ENCODE assay signal across 24 mouse cellular contexts in genomic region chr1:24680991-24681390, GRCm38 (mm10). TPM values are rescaled to one million over a fixed set of nuclear protein-coding genes. Genes with fewer than 3 reads are reported as not detected.
DNase-seq lines count a peak whose midpoint lies in the region; ATAC-seq and TF ChIP-seq lines count a peak whose summit lies in the region.
"Had no signal": no experiment of that assay in that cellular context is flagged by ENCODE, and none has a peak within 500 bp of the region (broad histone marks: within the 10 kb centered on the region; RNA-seq: fewer than 3 reads in every experiment).

No protein-coding gene starts in this region.

- no peak for TF ChIP-seq EP300 in lung, postnatal 0 days (IDR thresholded peaks at IDR 0.05)
- TF ChIP-seq EP300 in MEL (IDR thresholded peaks at IDR 0.05; ENCODE audit: low read depth in 1 of 2, low read length in 2 of 2), result no peak

- DNase-seq in lung, postnatal 25 days (ENCODE audit: low spot score), result peak; percentile 48
- DNase-seq in lung, postnatal 0 days (ENCODE audit: low spot score), result no peak
- DNase-seq in MEL (ENCODE audit: low read depth, low spot score), result peak; percentile 20
- peak; percentile 62 to 64 for DNase-seq in spleen, adult 18-20 months
- DNase-seq in hindbrain, postnatal 0 days (ENCODE audit: low spot score), result no peak
- no peak for DNase-seq in gastrocnemius, postnatal 4 days (ENCODE audit: low spot score in 2 of 2)
- DNase-seq: adrenal gland, postnatal 10 days; cerebellum, adult 9-10 months; embryo, embryonic 11 days; gastrocnemius, postnatal 14 days; heart, postnatal 4 days; kidney, adult 11 months; kidney, postnatal 14 days; layer of hippocampus, adult 9-11 months; right cerebral cortex, postnatal 4 days; thymus, postnatal 4 days had no signal

- no peak overlapping the region for H3K4me3 ChIP-seq in lung, postnatal 0 days (ENCODE audit: low read depth, low read length)
- no peak overlapping the region for H3K4me3 ChIP-seq in MEL (ENCODE audit: control insufficient read depth in 1 of 2, insufficient read depth in 1 of 2, low read depth in 2 of 2, low read length in 2 of 2)
- no peak overlapping the region for H3K4me3 ChIP-seq in hindbrain, postnatal 0 days (ENCODE audit: low read length)
- H3K4me3 ChIP-seq: embryonic facial prominence, embryonic 12.5 days; hindbrain, embryonic 13.5 days; limb, embryonic 12.5 days had no signal

- no peak for TF ChIP-seq CTCF in lung, postnatal 0 days (IDR thresholded peaks at IDR 0.05)
- TF ChIP-seq CTCF in MEL (IDR thresholded peaks at IDR 0.05 in 2 of 3, conservative IDR thresholded peaks at IDR 0.05 in 1 of 3; ENCODE audit: control insufficient read depth in 1 of 3, insufficient read depth in 1 of 3, low read depth in 2 of 3, low read length in 3 of 3, poor library complexity in 1 of 3, severe bottlenecking in 1 of 3), result peak in 1 of 3 experiments; percentile 9; a peak in 1 of 6 replicates
- TF ChIP-seq CTCF in hindbrain, postnatal 0 days (IDR thresholded peaks at IDR 0.05; ENCODE audit: low read depth), result no peak

- TF ChIP-seq RAD21 in MEL (IDR thresholded peaks at IDR 0.05; ENCODE audit: low read depth, low read length), result no peak

- no peak overlapping the region for H3K27ac ChIP-seq in lung, postnatal 0 days (ENCODE audit: low read length)
- no peak overlapping the region for H3K27ac ChIP-seq in MEL (ENCODE audit: control insufficient read depth, low read depth, low read length)
- H3K27ac ChIP-seq in hindbrain, postnatal 0 days, result no peak overlapping the region
- H3K27ac ChIP-seq: embryonic facial prominence, embryonic 12.5 days; hindbrain, embryonic 13.5 days; limb, embryonic 12.5 days had no signal

- no peaks in the 10 kb centered on the region for H3K27me3 ChIP-seq in lung, postnatal 0 days (replicated peaks; ENCODE audit: insufficient read depth, low read length)
- H3K27me3 ChIP-seq in MEL (ENCODE audit: control insufficient read depth in 1 of 2, insufficient read depth in 2 of 2, low read length in 2 of 2), result no peaks in the 10 kb centered on the region
- H3K27me3 ChIP-seq in hindbrain, postnatal 0 days (ENCODE audit: insufficient read depth, low read length), result no peaks in the 10 kb centered on the region
- H3K27me3 ChIP-seq: embryonic facial prominence, embryonic 12.5 days; hindbrain, embryonic 13.5 days; limb, embryonic 12.5 days had no signal

- H3K4me1 ChIP-seq in lung, postnatal 0 days (ENCODE audit: insufficient read depth, low read depth, low read length), result peaks cover 5% of the 10 kb centered on the region; the same call in 1 of the 2 replicates
- H3K4me1 ChIP-seq in MEL (ENCODE audit: control insufficient read depth in 1 of 2, insufficient read depth in 2 of 2, low read length in 2 of 2), result peaks cover 0 to 5% of the 10 kb centered on the region in 2 experiments; a peak in 3 of 4 replicates
- no peaks in the 10 kb centered on the region for H3K4me1 ChIP-seq in hindbrain, postnatal 0 days (ENCODE audit: insufficient read depth, low read length)

- H3K4me2 ChIP-seq in lung, postnatal 0 days (replicated peaks; ENCODE audit: low read depth, low read length), result no peak overlapping the region
- H3K4me2 ChIP-seq in hindbrain, postnatal 0 days (ENCODE audit: low read depth, low read length), result no peak overlapping the region
- H3K4me2 ChIP-seq: embryonic facial prominence, embryonic 12.5 days; heart, embryonic 11.5 days; limb, embryonic 12.5 days; midbrain, embryonic 11.5 days had no signal

- H3K9ac ChIP-seq in lung, postnatal 0 days (replicated peaks; ENCODE audit: low read depth), result no peak overlapping the region
- no peak overlapping the region for H3K9ac ChIP-seq in MEL (ENCODE audit: control insufficient read depth, low read depth, low read length, poor library complexity, severe bottlenecking)
- H3K9ac ChIP-seq in hindbrain, postnatal 0 days (replicated peaks; ENCODE audit: low read length), result no peak overlapping the region
- H3K9ac ChIP-seq: embryonic facial prominence, embryonic 12.5 days; hindbrain, embryonic 13.5 days; limb, embryonic 12.5 days had no signal

- no peak for TF ChIP-seq POLR2A in MEL (IDR thresholded peaks at IDR 0.05; ENCODE audit: control insufficient read depth in 1 of 2, insufficient read depth in 1 of 2, low read depth in 1 of 2, low read length in 2 of 2, poor library complexity in 1 of 2)

- no peak for ATAC-seq in lung, postnatal 0 days
- no peak for ATAC-seq in hindbrain, postnatal 0 days
- ATAC-seq: forebrain, embryonic 14.5 days; inflammation-experienced regulatory T-cells, adult 6 months; midbrain, embryonic 16.5 days had no signal

- H3K79me2 ChIP-seq in MEL (ENCODE audit: control insufficient read depth, insufficient read depth, low read length, poor library complexity), result peaks cover 15% of the 10 kb centered on the region

- 94% methylated on average over 3 of the region's 3 CpGs for WGBS in lung, postnatal 0 days
- 97% methylated on average over 3 of the region's 3 CpGs for WGBS in hindbrain, postnatal 0 days

- H3K36me3 ChIP-seq in lung, postnatal 0 days (ENCODE audit: insufficient read depth, low read length), result no peaks in the 10 kb centered on the region
- H3K36me3 ChIP-seq in MEL (ENCODE audit: control insufficient read depth in 1 of 2, insufficient read depth in 2 of 2, low read length in 2 of 2), result peaks cover 0 to 11% of the 10 kb centered on the region in 2 experiments; a peak in 2 of 4 replicates
- H3K36me3 ChIP-seq in hindbrain, postnatal 0 days (ENCODE audit: insufficient read depth, low read length), result no peaks in the 10 kb centered on the region

- no peaks in the 10 kb centered on the region for H3K9me3 ChIP-seq in lung, postnatal 0 days (ENCODE audit: low read length)
- H3K9me3 ChIP-seq in MEL (replicated peaks; ENCODE audit: insufficient read depth, low read length), result no peaks in the 10 kb centered on the region
- H3K9me3 ChIP-seq in hindbrain, postnatal 0 days (ENCODE audit: low read length), result no peaks in the 10 kb centered on the region
- H3K9me3 ChIP-seq: embryonic facial prominence, embryonic 12.5 days; hindbrain, embryonic 13.5 days; limb, embryonic 12.5 days had no signal

TF ChIP-seq in MEL, 35 proteins besides CTCF, POLR2A, EP300 and RAD21:
- TF ChIP-seq TBP (IDR thresholded peaks at IDR 0.05; ENCODE audit: low read depth, low read length) (no peak), POLR2AphosphoS5 (IDR thresholded peaks at IDR 0.05; ENCODE audit: borderline replicate concordance, low read depth, low read length) (no peak), JUND (IDR thresholded peaks at IDR 0.05; ENCODE audit: low read depth, low read length) (no peak), ZNF384 (IDR thresholded peaks at IDR 0.05; ENCODE audit: low read depth, low read length) (no peak), USF1 (IDR thresholded peaks at IDR 0.05; ENCODE audit: low read depth, low read length) (no peak)

RNA-seq across cellular contexts. Expression of gene Lmbrd1, which starts 2.6 kb away (rescaled TPM):
- 45.0 and 51.6 TPM in 2 replicates for polyA plus RNA-seq in lung, postnatal 0 days (2015; fragmentation: Nextera tagmentation; extraction: Ambion mirVana)
- total RNA-seq in MEL (2012; rRNA removed), result 17.3 and 17.6 TPM in 2 replicates
- 10 to 100 TPM in 1 of 2 experiments, not detected in 1; 24.0 TPM for polyA plus RNA-seq in MEL (2012; ENCODE audit: insufficient read depth in 1 of 2, insufficient read length in 2 of 2, low read depth in 1 of 2, low replicate concordance in 2 of 2, missing spikeins in 1 of 2)
- total RNA-seq in hindbrain, postnatal 0 days (2014; rRNA removed), result 31.0 and 42.0 TPM in 2 replicates
- 51.9 and 57.0 TPM in 2 replicates for polyA plus RNA-seq in hindbrain, postnatal 0 days (2015; fragmentation: Nextera tagmentation; extraction: Ambion mirVana)
- 10 to 100 TPM; 25.3 to 27.6 TPM for total RNA-seq in gastrocnemius, postnatal 4 days (2021)

Comparison
In these comparisons a context has a peak if more than half of its experiments do, and no peak if none do; other contexts are left out.
1. DNase-seq: peak in lung, postnatal 25 days (single experiment), MEL (single experiment) and spleen, adult 18-20 months (2 of 2); none in lung, postnatal 0 days (single experiment), hindbrain, postnatal 0 days (single experiment) and gastrocnemius, postnatal 4 days (0 of 2).